Mouse (Mus musculus) ES-Bruce4 (cell line): Measurements from ENCODE around the gene Minpp1. TPM values are rescaled to one million over a fixed set of nuclear protein-coding genes. Genes with fewer than 3 reads are reported as not detected.

ENCODE experiments used
- H3K27ac ChIP-seq: 2 replicates; pipeline ENCODE4 v1.5.1; 2012; ENCODE audit warnings: low read length, inconsistent platforms; ENCODE audit not compliant: insufficient read depth
- H3K27me3 ChIP-seq: 2 replicates; pipeline ENCODE4 v1.6.1; 2012; ENCODE audit warnings: mild to moderate bottlenecking, low read length, inconsistent platforms; ENCODE audit not compliant: control insufficient read depth, poor library complexity, insufficient read depth, severe bottlenecking
- H3K36me3 ChIP-seq: 2 replicates; pipeline ENCODE4 v1.6.1; 2012; ENCODE audit warnings: inconsistent platforms, mild to moderate bottlenecking, low read length, moderate library complexity; ENCODE audit not compliant: control insufficient read depth, poor library complexity, insufficient read depth, severe bottlenecking
- H3K4me1 ChIP-seq: one replicate; pipeline ENCODE4 v1.8.1; 2011; ENCODE audit warnings: low read length; ENCODE audit not compliant: control insufficient read depth, insufficient read depth
- H3K4me3 ChIP-seq: 2 replicates; pipeline ENCODE4 v1.5.1; 2011; ENCODE audit warnings: low read depth, mild to moderate bottlenecking, low read length
- H3K9ac ChIP-seq: 2 replicates; pipeline ENCODE4 v1.6.1; 2012; ENCODE audit warnings: low read depth, mild to moderate bottlenecking, inconsistent platforms; ENCODE audit not compliant: poor library complexity, severe bottlenecking
- H3K9me3 ChIP-seq: replicated peaks from 2 replicates; pipeline ENCODE4 v1.6.1; 2012; ENCODE audit warnings: mild to moderate bottlenecking, low read length, inconsistent platforms; ENCODE audit not compliant: control insufficient read depth, poor library complexity, insufficient read depth, severe bottlenecking
- CTCF ChIP-seq: IDR thresholded peaks from one replicate; pipeline ENCODE4 v1.8.1; 2011; ENCODE audit warnings: low read depth, low read length
- EP300 ChIP-seq: IDR thresholded peaks from 2 replicates; pipeline ENCODE4 v1.6.1; 2011; ENCODE audit warnings: low read depth, low read length; ENCODE audit not compliant: insufficient read depth
- POLR2A ChIP-seq: IDR thresholded peaks from one replicate; pipeline ENCODE4 v1.8.1; 2011; ENCODE audit warnings: low read length; ENCODE audit not compliant: insufficient read depth
- polyA plus RNA-seq: library from polyadenylated mRNA; stranded (reverse); fragments of >200 nt; gene quantifications from 2 replicates; pipeline ENCODE4 v1.2.4, GENCODE M21; 2011; ENCODE audit warnings: low read depth; ENCODE audit not compliant: missing spikeins, insufficient read depth, insufficient read length

Minpp1 gene
- polyA plus RNA-seq, 1 experiment = 40.0 TPM

GRCm38 (mm10) chr19:32510267-32510666, 24.7 kb downstream of the Minpp1 start:
- no peak overlapping the region for H3K27ac ChIP-seq
- H3K9me3 ChIP-seq = no peaks in the 10 kb centered on the region; the same call in 1 of the 2 replicates
- 0 out of 2 replicates have a peak, but pooled peaks cover 4% of the 10 kb centered on the region for H3K36me3 ChIP-seq
- H3K27me3 ChIP-seq = no peaks in the 10 kb centered on the region
- no peak overlapping the region for H3K4me3 ChIP-seq
- H3K9ac ChIP-seq = no peak overlapping the region
- no peaks in the 10 kb centered on the region for H3K4me1 ChIP-seq
- TF ChIP-seq EP300 (no peak), CTCF (no peak), POLR2A (no peak)

GRCm38 (mm10) chr19:32510962-32511361, 25.4 kb downstream of the Minpp1 start:
- Histone ChIP-seq H3K27ac (no peak overlapping the region), H3K36me3 (0 out of 2 replicates have a peak, but pooled peaks cover 4% of the 10 kb centered on the region), H3K9me3 (no peaks in the 10 kb centered on the region; the same call in 1 of the 2 replicates), H3K27me3 (no peaks in the 10 kb centered on the region), H3K4me1 (no peaks in the 10 kb centered on the region), H3K9ac (no peak overlapping the region), H3K4me3 (no peak overlapping the region)
- TF ChIP-seq CTCF = no peak
- TF ChIP-seq EP300 = no peak
- no peak for TF ChIP-seq POLR2A

GRCm38 (mm10) chr19:32512518-32512917, 26.9 kb downstream of the Minpp1 start:
- Histone ChIP-seq H3K27ac (no peak overlapping the region), H3K27me3 (no peaks in the 10 kb centered on the region)

DNA sequence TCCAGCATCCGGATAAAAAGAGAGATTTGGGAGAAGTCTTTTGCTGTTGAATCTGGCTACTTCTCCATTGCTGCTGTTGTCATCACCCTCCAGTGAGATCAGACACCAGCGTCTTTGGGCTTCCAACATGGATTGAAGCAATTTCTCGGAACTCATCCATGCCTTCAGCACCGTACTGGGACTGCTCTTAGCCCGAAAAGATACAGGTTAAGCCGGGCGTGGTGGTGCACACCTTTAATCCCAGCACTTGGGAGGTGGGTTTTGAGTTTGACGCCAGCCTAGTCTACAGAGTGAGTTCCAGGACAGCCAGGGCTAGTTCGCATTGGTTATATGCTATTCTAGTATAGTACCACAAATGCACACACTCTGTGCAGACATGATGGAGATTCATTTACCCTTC, 31.0 kb downstream of the Minpp1 start:
- Histone ChIP-seq H3K9ac (no peak overlapping the region), H3K36me3 (0 out of 2 replicates have a peak, but pooled peaks cover 9% of the 10 kb centered on the region), H3K4me3 (no peak overlapping the region), H3K4me1 (no peaks in the 10 kb centered on the region), H3K9me3 (no peaks in the 10 kb centered on the region; the same call in 1 of the 2 replicates), H3K27ac (no peak overlapping the region), H3K27me3 (no peaks in the 10 kb centered on the region)
- TF ChIP-seq EP300 (no peak), CTCF (no peak), POLR2A (no peak)

More at GRCm38 (mm10) chr19:32512518-32512917, 26.9 kb downstream of the Minpp1 start:
- Histone ChIP-seq H3K36me3 (0 out of 2 replicates have a peak, but pooled peaks cover 9% of the 10 kb centered on the region), H3K4me1 (no peaks in the 10 kb centered on the region), H3K9ac (no peak overlapping the region), H3K9me3 (no peaks in the 10 kb centered on the region; the same call in 1 of the 2 replicates), H3K4me3 (no peak overlapping the region)
- no peak for TF ChIP-seq POLR2A
- peak; percentile 62 for TF ChIP-seq CTCF

- no peaks in the 10 kb centered on the region for H3K9me3 ChIP-seq
- H3K4me1 ChIP-seq = peaks cover 2% of the 10 kb centered on the region
- TF ChIP-seq POLR2A (no peak), CTCF (no peak), EP300 (no peak)
- no peak overlapping the region for H3K9ac ChIP-seq
- 0 out of 2 replicates have a peak, but pooled peaks cover under 1% of the 10 kb centered on the region for H3K36me3 ChIP-seq
- no peak overlapping the region for H3K27ac ChIP-seq
- H3K27me3 ChIP-seq = no peaks in the 10 kb centered on the region
- no peak overlapping the region for H3K4me3 ChIP-seq
Observed at GRCm38 (mm10) chr19:32521446-32521845, 35.9 kb downstream of the Minpp1 start.

- Histone ChIP-seq H3K27me3 (no peaks in the 10 kb centered on the region), H3K4me1 (peaks cover 2% of the 10 kb centered on the region), H3K36me3 (no peaks in the 10 kb centered on the region), H3K9ac (no peak overlapping the region), H3K27ac (no peak overlapping the region), H3K9me3 (no peaks in the 10 kb centered on the region), H3K4me3 (no peak overlapping the region)
- TF ChIP-seq CTCF (no peak), POLR2A (no peak), EP300 (no peak)
Observed at GRCm38 (mm10) chr19:32522247-32522646, 36.7 kb downstream of the Minpp1 start.
